Mouse (Mus musculus): ENCODE results near the gene Espn. TPM values are rescaled to one million over a fixed set of nuclear protein-coding genes. Genes with fewer than 3 reads are reported as not detected.

Espn gene
- polyA plus RNA-seq, 1 experiment from 2014 or later, result 1.5 TPM

DNA sequence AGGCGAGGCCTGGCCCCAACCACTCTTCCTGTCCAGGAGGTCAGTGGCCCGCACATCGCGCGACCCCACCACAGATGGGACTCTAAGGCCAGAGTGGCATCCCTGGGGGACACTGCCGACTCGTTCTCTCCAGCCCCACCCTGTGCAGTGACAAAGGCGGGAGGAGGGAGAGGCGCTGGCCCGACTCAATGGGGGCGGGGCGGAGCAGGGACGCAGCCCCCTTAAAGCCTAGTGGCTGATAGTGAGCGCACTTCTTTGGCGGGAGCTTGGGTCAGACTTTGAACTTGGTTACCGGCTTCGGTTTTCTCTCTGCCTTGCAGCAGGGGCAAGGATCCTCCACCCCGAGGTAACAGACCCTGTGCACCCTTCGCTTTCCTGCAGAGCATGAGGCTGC is 7.1 kb upstream of the Espn start:
- WGBS, result 2% methylated on average over 19 of the region's 19 CpGs
- H3K36me3 ChIP-seq, result no peaks in the 10 kb centered on the region
- no peak overlapping the region for H3K9ac ChIP-seq

GRCm38 (mm10) chr4:152158585-152159284 is 6.6 kb upstream of the Espn start, which contains the start of gene Hes2:
Gene Hes2 (plus strand): TSS chr4:152158867.
- H3K9ac ChIP-seq, result no peak within 1 kb of the TSS
- no peaks in the 10 kb centered on the region for H3K9me3 ChIP-seq
- H3K27me3 ChIP-seq, result peaks cover 92% of the 10 kb centered on the region
- no peaks in the 10 kb centered on the region for H3K36me3 ChIP-seq
- WGBS, result 4% methylated on average over 35 of the region's 35 CpGs
- peaks cover 18% of the 10 kb centered on the region for H3K4me1 ChIP-seq
- H3K27ac ChIP-seq, result no peak within 1 kb of the TSS
- H3K4me3 ChIP-seq, result peak within 1 kb of the TSS; percentile 27
- ATAC-seq (ENCODE audit: low FRiP score, low read depth), result no peak
- peak within 1 kb of the TSS; percentile 55 for H3K4me2 ChIP-seq (replicated peaks)

More for the DNA sequence above, 7.1 kb upstream of the Espn start:
- H3K27ac ChIP-seq, result no peak overlapping the region
- no peaks in the 10 kb centered on the region for H3K9me3 ChIP-seq
- no peak for ATAC-seq (ENCODE audit: low FRiP score, low read depth)
- H3K27me3 ChIP-seq, result peaks cover 91% of the 10 kb centered on the region
- H3K4me2 ChIP-seq (replicated peaks), result 0 out of 2 replicates have a peak overlapping the region, but pooled peaks have one; percentile 55
- H3K4me1 ChIP-seq, result peaks cover 15% of the 10 kb centered on the region
- H3K4me3 ChIP-seq, result 0 out of 2 replicates have a peak overlapping the region, but pooled peaks have one; percentile 27

GRCm38 (mm10) chr4:152157779-152158584 is 5.8 kb upstream of the Espn start:
- no peak for ATAC-seq (ENCODE audit: low FRiP score, low read depth)
- whole genome bisulfite sequencing, result 15% methylated on average over 21 of the region's 21 CpGs

GRCm38 (mm10) chr4:152155019-152155418 is 2.8 kb upstream of the Espn start:
- no peak overlapping the region for H3K4me3 ChIP-seq
- ATAC-seq (ENCODE audit: low FRiP score, low read depth), result no peak
- no peaks in the 10 kb centered on the region for H3K9me3 ChIP-seq
- H3K4me2 ChIP-seq (replicated peaks), result no peak overlapping the region
- no peaks in the 10 kb centered on the region for H3K36me3 ChIP-seq
- peaks cover 32% of the 10 kb centered on the region for H3K4me1 ChIP-seq
- 68% methylated on average over 4 of the region's 4 CpGs for WGBS
- no peak overlapping the region for H3K9ac ChIP-seq
- H3K27ac ChIP-seq, result no peak overlapping the region
- peaks cover 96% of the 10 kb centered on the region for H3K27me3 ChIP-seq

More at GRCm38 (mm10) chr4:152157779-152158584, 5.8 kb upstream of the Espn start:
- Histone ChIP-seq H3K4me2 (replicated peaks) (peak overlapping the region; percentile 55), H3K27ac (no peak overlapping the region), H3K36me3 (no peaks in the 10 kb centered on the region), H3K27me3 (peaks cover 96% of the 10 kb centered on the region), H3K9me3 (no peaks in the 10 kb centered on the region), H3K4me3 (peak overlapping the region; percentile 27), H3K9ac (no peak overlapping the region), H3K4me1 (peaks cover 21% of the 10 kb centered on the region)

- Histone ChIP-seq H3K9ac (no peak overlapping the region), H3K36me3 (no peaks in the 10 kb centered on the region), H3K27me3 (peaks cover 96% of the 10 kb centered on the region), H3K27ac (no peak overlapping the region), H3K4me3 (peak overlapping the region; percentile 26), H3K4me2 (replicated peaks) (peak overlapping the region; percentile 56), H3K4me1 (peaks cover 24% of the 10 kb centered on the region), H3K9me3 (no peaks in the 10 kb centered on the region)
- no peak for ATAC-seq (ENCODE audit: low FRiP score, low read depth)
- 1% methylated on average over 23 of the region's 23 CpGs for WGBS
Measured at GRCm38 (mm10) chr4:152153771-152154177, 1.6 kb upstream of the Espn start.

DNA sequence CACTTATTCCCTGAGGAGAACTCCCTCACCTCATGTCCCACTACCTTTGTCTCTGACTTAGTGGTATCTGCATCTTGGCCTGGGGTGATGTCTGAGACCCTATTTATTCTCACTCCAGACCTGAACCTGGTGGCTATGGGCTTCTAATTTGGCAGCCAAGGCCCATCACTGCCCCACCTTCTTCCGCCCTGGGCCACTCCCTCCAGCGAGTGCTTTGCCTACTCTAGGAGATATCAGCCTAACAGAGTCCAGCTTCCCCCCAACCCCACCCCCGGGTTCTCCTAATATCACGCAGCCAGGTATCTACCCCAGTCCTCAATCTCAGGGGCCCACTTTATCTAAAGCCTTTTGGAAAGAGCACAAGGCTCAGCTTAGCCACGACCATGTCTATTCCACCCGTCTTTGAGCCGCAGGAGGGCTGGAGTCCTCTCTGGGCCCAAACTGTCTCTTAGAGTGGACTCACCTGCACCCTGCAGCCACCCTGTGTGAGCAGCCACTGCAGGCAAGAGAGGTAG is 663 bp downstream of the Espn start:
- peaks cover 17% of the 10 kb centered on the region for H3K4me1 ChIP-seq
- H3K4me3 ChIP-seq, result peak overlapping the region; percentile 46
- no peak overlapping the region for H3K27ac ChIP-seq
- WGBS, result 24% methylated on average over 7 of the region's 7 CpGs
- H3K27me3 ChIP-seq, result peaks cover 88% of the 10 kb centered on the region
- peak overlapping the region; percentile 73 for H3K4me2 ChIP-seq (replicated peaks)
- ATAC-seq (ENCODE audit: low FRiP score, low read depth), result no peak
- H3K36me3 ChIP-seq, result no peaks in the 10 kb centered on the region
- no peaks in the 10 kb centered on the region for H3K9me3 ChIP-seq
- H3K9ac ChIP-seq, result peak overlapping the region; percentile 60

GRCm38 (mm10) chr4:152150546-152150945 is 1.6 kb downstream of the Espn start:
- Histone ChIP-seq H3K36me3 (no peaks in the 10 kb centered on the region), H3K27me3 (peaks cover 91% of the 10 kb centered on the region), H3K4me3 (no peak overlapping the region), H3K4me2 (replicated peaks) (no peak overlapping the region), H3K9me3 (no peaks in the 10 kb centered on the region), H3K9ac (no peak overlapping the region), H3K27ac (no peak overlapping the region), H3K4me1 (peaks cover 17% of the 10 kb centered on the region)
- ATAC-seq (ENCODE audit: low FRiP score, low read depth), result no peak
- WGBS, result 74% methylated on average over 4 of the region's 4 CpGs

GRCm38 (mm10) chr4:152146033-152146827 is 5.9 kb downstream of the Espn start:
- ATAC-seq (ENCODE audit: low FRiP score, low read depth), result no peak
- Histone ChIP-seq H3K27me3 (peaks cover 64% of the 10 kb centered on the region), H3K4me1 (no peaks in the 10 kb centered on the region), H3K4me3 (no peak overlapping the region), H3K27ac (no peak overlapping the region), H3K9me3 (no peaks in the 10 kb centered on the region), H3K36me3 (no peaks in the 10 kb centered on the region), H3K9ac (no peak overlapping the region), H3K4me2 (replicated peaks) (no peak overlapping the region)
- WGBS, result 49% methylated on average over 11 of the region's 11 CpGs

DNA sequence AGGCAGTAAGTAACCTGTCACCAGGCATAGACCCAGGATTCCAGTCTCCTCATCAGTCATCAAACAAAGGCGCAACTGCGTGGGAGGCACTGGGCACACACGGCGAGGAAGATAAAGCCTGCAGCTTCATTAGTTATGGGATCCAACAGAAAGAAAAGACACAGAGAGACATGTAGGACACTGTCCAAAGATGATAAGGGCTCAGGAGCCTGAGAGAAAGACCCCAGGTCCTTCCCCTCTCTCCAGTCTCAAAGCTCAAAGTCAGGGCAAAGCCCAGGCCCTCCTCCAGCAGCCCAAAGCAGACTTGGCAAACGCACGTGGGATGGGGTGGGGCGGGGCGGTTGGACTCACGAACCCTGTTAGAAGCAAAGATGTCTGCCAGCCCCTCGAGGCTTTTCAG is 6.7 kb downstream of the Espn start:
- no peak overlapping the region for H3K4me3 ChIP-seq
- H3K4me1 ChIP-seq, result no peaks in the 10 kb centered on the region
- WGBS, result 63% methylated on average over 10 of the region's 10 CpGs
- no peak for ATAC-seq (ENCODE audit: low FRiP score, low read depth)
- H3K27ac ChIP-seq, result no peak overlapping the region
- peaks cover 64% of the 10 kb centered on the region for H3K27me3 ChIP-seq
- H3K4me2 ChIP-seq (replicated peaks), result no peak overlapping the region
- H3K36me3 ChIP-seq, result no peaks in the 10 kb centered on the region
- H3K9me3 ChIP-seq, result no peaks in the 10 kb centered on the region
- no peak overlapping the region for H3K9ac ChIP-seq

- no peak for ATAC-seq (ENCODE audit: low FRiP score, low read depth)
- Histone ChIP-seq H3K9ac (no peak overlapping the region), H3K9me3 (no peaks in the 10 kb centered on the region), H3K27me3 (peaks cover 59% of the 10 kb centered on the region), H3K27ac (no peak overlapping the region), H3K4me1 (peaks cover 4% of the 10 kb centered on the region; the same call in 1 of the 2 replicates), H3K36me3 (no peaks in the 10 kb centered on the region), H3K4me2 (replicated peaks) (no peak overlapping the region), H3K4me3 (no peak overlapping the region)
- 29% methylated on average over 1 of the region's 1 CpGs for WGBS
Measured at GRCm38 (mm10) chr4:152143632-152144031, 8.5 kb downstream of the Espn start.

GRCm38 (mm10) chr4:152141521-152142135 is 10.5 kb downstream of the Espn start:
- H3K9ac ChIP-seq, result no peak overlapping the region
- no peaks in the 10 kb centered on the region for H3K9me3 ChIP-seq
- no peak overlapping the region for H3K4me2 ChIP-seq (replicated peaks)
- no peak overlapping the region for H3K4me3 ChIP-seq
- no peak for ATAC-seq (ENCODE audit: low FRiP score, low read depth)
- H3K36me3 ChIP-seq, result no peaks in the 10 kb centered on the region
- H3K27me3 ChIP-seq, result peaks cover 59% of the 10 kb centered on the region
- WGBS, result 73% methylated on average over 8 of the region's 8 CpGs
- peaks cover 9% of the 10 kb centered on the region; the same call in 1 of the 2 replicates for H3K4me1 ChIP-seq
- no peak overlapping the region for H3K27ac ChIP-seq
